Mouse (Mus musculus) kidney, postnatal 10 days (tissue): ENCODE data around the gene Dus3l.

ENCODE experiments used
- DNase-seq: peaks from one replicate; pipeline ENCODE4 v3.0.0; 2021; ENCODE audit warnings: mixed read lengths

Gene Dus3l

GRCm38 (mm10) chr17:56792588-56792987 lies 28.0 kb downstream of the Dus3l start:
- DNase-seq, result no peak

DNA sequence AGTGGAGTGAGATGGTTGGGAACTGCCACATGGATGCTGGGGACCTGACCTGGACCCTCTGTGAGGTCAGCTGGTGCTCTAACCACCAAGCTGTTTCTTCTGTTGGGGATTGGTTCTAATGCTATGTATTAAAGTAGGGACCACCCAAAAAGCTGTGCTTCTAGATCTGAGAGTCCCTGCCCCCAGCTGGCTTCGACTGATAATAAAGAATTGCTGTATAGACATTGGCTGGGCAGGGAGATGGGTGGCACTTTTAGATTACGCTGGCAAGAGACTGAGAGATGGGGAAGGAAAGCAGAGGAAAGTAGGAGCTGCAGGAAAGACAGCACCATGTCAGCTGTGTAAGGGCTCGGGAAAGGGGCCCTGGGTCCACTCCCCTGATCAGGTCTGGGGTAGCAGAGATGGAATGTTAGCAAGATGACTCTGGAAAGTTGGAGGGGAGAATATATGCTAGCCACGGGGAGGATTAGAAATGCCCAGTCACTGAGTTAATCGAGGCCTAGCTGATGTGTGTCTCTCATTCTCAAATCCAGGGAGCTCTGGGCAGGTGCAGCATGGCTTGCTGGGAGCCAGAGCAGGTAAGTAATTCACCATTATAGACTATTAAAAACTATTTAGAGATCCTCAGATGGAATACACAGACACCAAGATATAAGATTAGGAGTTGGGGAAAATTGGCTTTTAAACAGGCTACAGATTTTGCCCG lies 29.2 kb downstream of the Dus3l start:
- DNase-seq, result no peak

DNA sequence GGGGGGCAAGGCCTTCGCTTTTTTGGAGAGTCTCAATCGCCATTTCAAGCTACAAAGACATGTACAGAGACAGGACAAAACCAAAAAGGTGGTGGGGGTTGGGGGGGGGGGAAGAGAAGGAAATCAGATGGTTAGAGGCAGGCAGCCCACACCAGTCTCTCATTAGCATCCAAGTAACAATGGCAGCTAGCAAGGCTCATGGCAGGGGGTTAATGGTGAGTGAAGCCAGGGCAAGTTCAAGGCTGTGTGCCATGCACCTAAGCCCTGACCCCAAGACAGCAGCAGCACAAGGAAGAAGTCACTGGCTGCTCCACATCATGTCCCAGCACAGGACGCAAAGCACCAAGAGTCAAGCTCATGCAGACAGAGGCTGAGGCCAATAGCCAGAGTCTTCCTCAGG lies 34.7 kb downstream of the Dus3l start:
- DNase-seq, result no peak

GRCm38 (mm10) chr17:56802065-56802464 lies 37.5 kb downstream of the Dus3l start:
- DNase-seq, result no peak

- DNase-seq, result no peak
Measured at GRCm38 (mm10) chr17:56804952-56805351, 40.4 kb downstream of the Dus3l start.

DNA sequence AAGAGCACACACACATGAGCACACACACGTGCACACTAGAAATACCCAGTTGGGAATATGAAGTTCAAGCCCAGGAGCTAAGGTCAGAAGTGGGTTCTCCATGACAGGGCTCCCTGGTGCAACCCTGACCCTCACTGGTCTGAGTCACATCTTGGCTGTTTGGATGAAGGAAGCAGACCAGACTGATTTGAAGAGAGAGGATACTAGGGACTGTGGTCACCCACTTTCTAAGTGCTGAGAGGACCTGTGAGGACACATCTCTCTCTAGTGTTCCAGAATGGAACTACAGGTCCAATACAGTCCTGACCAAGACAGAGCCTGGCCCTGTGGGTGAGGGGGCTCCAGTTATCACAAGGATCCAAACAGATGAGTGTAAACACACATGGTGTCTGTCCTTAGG lies 41.2 kb downstream of the Dus3l start:
- no peak for DNase-seq

DNA sequence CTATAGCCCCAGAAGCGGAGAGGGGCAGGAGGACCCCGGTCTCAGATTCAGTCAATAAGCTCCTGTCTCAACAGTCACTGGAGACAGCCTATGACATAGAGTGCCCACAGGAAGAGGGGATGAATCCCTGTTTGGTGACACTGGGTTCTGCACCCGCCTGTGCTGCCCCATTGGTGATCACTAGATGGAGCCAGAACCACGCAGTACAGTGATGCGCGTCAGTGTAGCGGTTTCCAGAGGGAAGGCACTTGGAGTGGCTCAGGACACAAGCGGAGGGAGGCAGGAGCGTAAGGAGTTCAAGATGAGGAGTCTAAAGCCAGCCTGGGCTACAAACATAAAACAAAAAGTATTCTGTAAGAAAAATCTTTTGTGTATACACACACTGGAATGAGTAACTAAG lies 44.0 kb downstream of the Dus3l start:
- DNase-seq, result peak; percentile 86

GRCm38 (mm10) chr17:56810245-56810644 lies 45.7 kb downstream of the Dus3l start:
- peak; percentile 92 for DNase-seq

DNA sequence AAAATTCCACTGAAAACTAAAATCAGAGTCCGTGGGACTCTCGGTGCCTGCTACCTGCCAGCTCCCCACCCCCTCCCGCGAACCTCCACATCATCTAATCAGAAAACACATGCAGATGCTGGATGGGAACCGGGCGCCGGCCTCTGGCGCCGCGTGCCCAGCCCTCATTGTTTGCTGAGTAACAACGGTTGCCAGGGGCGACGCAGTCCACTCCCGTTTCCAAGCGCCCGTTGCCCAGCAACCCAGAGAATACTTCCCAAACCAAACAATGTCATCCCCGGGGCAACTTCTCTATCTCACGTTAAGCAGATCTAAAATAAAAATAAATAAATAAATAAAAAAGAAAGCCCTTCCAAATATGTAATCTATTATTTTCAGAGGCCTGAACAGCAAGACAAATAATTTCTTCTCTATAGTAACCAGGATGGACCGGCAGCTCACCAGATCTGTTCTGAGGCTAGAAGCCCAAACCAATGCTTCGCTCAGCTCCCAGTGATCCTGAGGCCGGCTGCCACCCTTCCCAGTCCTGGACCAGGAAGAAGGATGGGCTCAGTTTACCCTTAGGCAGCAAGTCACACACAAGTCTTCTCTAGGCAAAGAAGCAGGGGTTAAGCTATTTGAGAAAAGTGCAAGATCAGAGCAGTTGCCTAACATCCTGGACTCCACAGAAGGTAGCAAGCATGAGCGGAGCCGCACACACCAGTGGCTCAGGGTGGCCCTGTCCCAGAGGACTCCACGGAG lies 49.9 kb downstream of the Dus3l start:
- DNase-seq, result peak; percentile 84

GRCm38 (mm10) chr17:56815057-56815345 lies 50.4 kb downstream of the Dus3l start:
- no peak for DNase-seq

- peak; percentile 51 for DNase-seq
Measured at GRCm38 (mm10) chr17:56818067-56818636, 53.6 kb downstream of the Dus3l start.

- DNase-seq, result no peak
Measured at GRCm38 (mm10) chr17:56819032-56819545, 54.5 kb downstream of the Dus3l start.
